ENCODE assay signal across 19 mouse cellular contexts in the genomic region with DNA sequence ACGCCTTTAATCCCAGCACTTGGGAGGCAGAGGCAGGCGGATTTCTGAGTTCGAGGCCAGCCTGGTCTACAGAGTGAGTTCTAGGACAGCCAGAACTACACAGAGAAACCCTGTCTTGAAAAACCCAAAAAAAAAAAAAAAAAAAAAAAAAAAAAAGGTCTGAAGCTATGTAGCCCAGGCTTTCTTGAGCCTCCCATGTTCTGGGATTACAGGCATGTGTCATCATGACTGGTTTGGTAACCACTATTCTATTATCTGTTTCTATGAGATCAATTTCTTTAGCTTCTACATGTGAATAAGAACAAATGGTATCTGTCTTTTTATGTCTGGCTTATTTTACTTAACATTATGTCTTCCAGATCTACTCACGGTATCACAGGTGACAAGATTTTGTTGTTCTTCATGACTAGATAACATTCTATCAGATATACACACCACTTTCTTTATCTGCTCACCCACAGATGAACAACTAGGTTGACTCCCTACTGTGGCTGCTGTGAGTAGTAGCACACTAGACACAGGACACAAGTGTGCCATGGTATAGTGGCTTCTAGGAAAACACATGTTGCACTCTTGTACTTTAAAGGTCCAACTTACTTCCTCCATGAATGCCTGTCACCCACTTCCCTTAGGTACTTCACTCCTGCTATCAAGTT.
"Had no signal": no experiment of that assay in that cellular context is flagged by ENCODE, and none has a peak within 500 bp of the region (broad histone marks: within the 10 kb centered on the region; RNA-seq: fewer than 3 reads in every experiment).

No protein-coding gene starts in this region.

- H3K27me3 ChIP-seq: limb, embryonic 13.5 days; midbrain, embryonic 13.5 days; neural tube, embryonic 13.5 days had no signal

- H3K4me1 ChIP-seq: limb, embryonic 13.5 days had no signal

- H3K36me3 ChIP-seq: limb, embryonic 13.5 days; midbrain, embryonic 13.5 days; neural tube, embryonic 13.5 days had no signal

- H3K9me3 ChIP-seq: limb, embryonic 13.5 days; midbrain, embryonic 13.5 days; neural tube, embryonic 13.5 days had no signal

- H3K4me3 ChIP-seq: limb, embryonic 13.5 days; midbrain, embryonic 13.5 days; neural tube, embryonic 13.5 days had no signal

- DNase-seq: kidney, adult 11 months; kidney, adult 9 months; kidney, postnatal 36 days; layer of hippocampus, adult 9-11 months; layer of hippocampus, postnatal 36 days; left cerebral cortex, postnatal 4 days; lung, embryonic 14.5 days; lung, postnatal 10 days; lung, postnatal 4 days; retina, postnatal 1 day; right cerebral cortex, postnatal 4 days; spleen, adult 18-20 months; thymus, adult 18-20 months; thymus, postnatal 25 days had no signal

- ATAC-seq: midbrain, embryonic 13.5 days had no signal

- H3K4me2 ChIP-seq: limb, embryonic 13.5 days; lung, embryonic 14.5 days; midbrain, embryonic 13.5 days; neural tube, embryonic 13.5 days had no signal

- H3K9ac ChIP-seq: limb, embryonic 13.5 days; liver, embryonic 14.5 days; lung, embryonic 14.5 days; midbrain, embryonic 13.5 days; neural tube, embryonic 13.5 days had no signal

- H3K27ac ChIP-seq: kidney, postnatal 0 days; limb, embryonic 13.5 days; liver, embryonic 14.5 days; midbrain, embryonic 13.5 days; neural tube, embryonic 13.5 days had no signal
